Mouse (Mus musculus) cortical plate, adult 2 months (tissue): ENCODE measurements at regions not wholly inside any gene's neighbourhood (a gene's known extent, or its start where the extent isn't known, plus 50 kb on each side); places are given as distances from the start of the nearest gene placed in this dataset.

Source experiments
- CTCF ChIP-seq: fragments of 200-500 bp; IDR thresholded peaks from 2 replicates; pipeline ENCODE4 v1.5.1; 2011; ENCODE audit warnings: mild to moderate bottlenecking, control low read depth, low read length; ENCODE audit not compliant: insufficient read depth; ENCODE audit errors: extremely low read depth
- POLR2A ChIP-seq: fragments of 200-500 bp; IDR thresholded peaks from 2 replicates; pipeline ENCODE4 v1.6.1; 2011; ENCODE audit warnings: mild to moderate bottlenecking, low read length, control low read depth; ENCODE audit not compliant: insufficient read depth; ENCODE audit errors: extremely low read depth

- TF ChIP-seq POLR2A (no peak), CTCF (no peak)
Observed at GRCm38 (mm10) chr13:37557183-37557582, 212.2 kb downstream of the Ly86 start.
